Mouse (Mus musculus) hindbrain, embryonic 13.5 days (tissue): Measurements from ENCODE around the gene Abl2. TPM values are rescaled to one million over a fixed set of nuclear protein-coding genes. Genes with fewer than 3 reads are reported as not detected.
"Not testable (repeated sequence)": the region's sequence is repeated elsewhere in the genome, so short reads cannot be mapped to it uniquely, and the experiment has no call there.

Source experiments
- ATAC-seq: fragments of 200-750 bp; cut with Nextera tagmentation; 2 replicates; pipeline ENCODE4 v1.8.0; 2017; ENCODE audit warnings: moderate TSS enrichment; ENCODE audit not compliant: low FRiP score
- H3K27ac ChIP-seq: fragments of 300-500 bp; sonication (generic); 2 replicates; pipeline ENCODE4 v1.5.1; 2015; ENCODE audit warnings: inconsistent platforms, mild to moderate bottlenecking, moderate library complexity
- H3K27me3 ChIP-seq: fragments of 300-500 bp; sonication (generic); 2 replicates; pipeline ENCODE4 v1.6.1; 2015; ENCODE audit warnings: mild to moderate bottlenecking, inconsistent platforms
- H3K36me3 ChIP-seq: fragments of 300-500 bp; sonication (generic); 2 replicates; pipeline ENCODE4 v1.6.1; 2015; ENCODE audit warnings: mild to moderate bottlenecking, inconsistent platforms
- H3K4me1 ChIP-seq: fragments of 300-500 bp; sonication (generic); replicated peaks from 2 replicates; pipeline ENCODE4 v1.6.1; 2015; ENCODE audit warnings: inconsistent platforms
- H3K4me2 ChIP-seq: fragments of 300-500 bp; sonication (generic); 2 replicates; pipeline ENCODE4 v1.6.1; 2015; ENCODE audit warnings: inconsistent platforms, mild to moderate bottlenecking, moderate library complexity
- H3K4me3 ChIP-seq: fragments of 300-500 bp; sonication (generic); 2 replicates; pipeline ENCODE4 v1.5.1; 2015; ENCODE audit warnings: mild to moderate bottlenecking, inconsistent platforms
- H3K9ac ChIP-seq: fragments of 300-500 bp; sonication (generic); 2 replicates; pipeline ENCODE4 v1.6.1; 2015; ENCODE audit warnings: mild to moderate bottlenecking, inconsistent platforms
- H3K9me3 ChIP-seq: fragments of 300-500 bp; sonication (generic); 2 replicates; pipeline ENCODE4 v1.6.1; 2016; ENCODE audit warnings: inconsistent platforms
- WGBS: fragments of 180-500 bp; shearing (Covaris S2); methylation state at CpG from one replicate; pipeline ENCODE4 v1.1.7; 2015; 5-methylcytosine and 5-hydroxymethylcytosine counted together
- polyA plus RNA-seq: library from polyadenylated mRNA; unstranded; fragments of >200 nt; fragmentation: Nextera tagmentation; extraction: Ambion mirVana; gene quantifications from 2 replicates; pipeline ENCODE4 v1.2.1, GENCODE M21; 2015

The Abl2 gene
- polyA plus RNA-seq, 1 experiment from 2014 or later = 5.8 TPM

- ATAC-seq = no peak
- Histone ChIP-seq H3K36me3 (peaks cover 39% of the 10 kb centered on the region), H3K27ac (peak overlapping the region; percentile 40; the same call in 1 of the 2 replicates), H3K4me3 (no peak overlapping the region), H3K9ac (no peak overlapping the region), H3K9me3 (no peaks in the 10 kb centered on the region), H3K4me1 (peaks cover 30% of the 10 kb centered on the region), H3K27me3 (no peaks in the 10 kb centered on the region), H3K4me2 (no peak overlapping the region)
- WGBS = 67% methylated on average over 13 of the region's 13 CpGs
Observed at GRCm38 (mm10) chr1:156644780-156645523, 86.4 kb downstream of the Abl2 start.

- WGBS = 85% methylated on average over 4 of the region's 4 CpGs
- Histone ChIP-seq H3K4me3 (no peak overlapping the region), H3K36me3 (peaks cover 34% of the 10 kb centered on the region), H3K9ac (no peak overlapping the region), H3K9me3 (no peaks in the 10 kb centered on the region), H3K27ac (no peak overlapping the region), H3K27me3 (no peaks in the 10 kb centered on the region), H3K4me1 (peaks cover 30% of the 10 kb centered on the region), H3K4me2 (no peak overlapping the region)
- ATAC-seq = no peak
Observed at GRCm38 (mm10) chr1:156645971-156646370, 87.4 kb downstream of the Abl2 start.

- ATAC-seq = no peak
- no peak overlapping the region for H3K4me3 ChIP-seq
- H3K4me2 ChIP-seq = no peak overlapping the region
- H3K36me3 ChIP-seq = peaks cover 12% of the 10 kb centered on the region
- H3K9ac ChIP-seq = no peak overlapping the region
- no peaks in the 10 kb centered on the region for H3K27me3 ChIP-seq
- WGBS = 35% methylated on average over 2 of the region's 2 CpGs
- H3K9me3 ChIP-seq = no peaks in the 10 kb centered on the region
- peaks cover 25% of the 10 kb centered on the region for H3K4me1 ChIP-seq
- no peak overlapping the region for H3K27ac ChIP-seq
Observed at GRCm38 (mm10) chr1:156648705-156649104, 90.1 kb downstream of the Abl2 start.

- Histone ChIP-seq H3K4me2 (no peak overlapping the region), H3K4me1 (peaks cover 6% of the 10 kb centered on the region), H3K27ac (no peak overlapping the region; the same call in 1 of the 2 replicates), H3K4me3 (no peak overlapping the region), H3K9ac (no peak overlapping the region), H3K36me3 (peaks cover 12% of the 10 kb centered on the region), H3K9me3 (no peaks in the 10 kb centered on the region), H3K27me3 (no peaks in the 10 kb centered on the region)
- WGBS = 80% methylated on average over 9 of the region's 9 CpGs
- no peak for ATAC-seq
Observed at GRCm38 (mm10) chr1:156650631-156651030, 92.0 kb downstream of the Abl2 start.

- 70% methylated on average over 6 of the region's 6 CpGs for WGBS
- H3K9ac ChIP-seq = no peak overlapping the region
Observed at GRCm38 (mm10) chr1:156652189-156652822, 93.7 kb downstream of the Abl2 start.

GRCm38 (mm10) chr1:156654735-156655530 is 96.3 kb downstream of the Abl2 start:
- 81% methylated on average over 13 of the region's 13 CpGs for WGBS
- Histone ChIP-seq H3K9me3 (no peaks in the 10 kb centered on the region), H3K27me3 (no peaks in the 10 kb centered on the region), H3K36me3 (peaks cover 3% of the 10 kb centered on the region), H3K27ac (no peak overlapping the region), H3K4me3 (no peak overlapping the region), H3K4me1 (no peaks in the 10 kb centered on the region), H3K9ac (no peak overlapping the region), H3K4me2 (no peak overlapping the region)
- no peak for ATAC-seq

More at GRCm38 (mm10) chr1:156652189-156652822, 93.7 kb downstream of the Abl2 start:
- H3K9me3 ChIP-seq = no peaks in the 10 kb centered on the region
- H3K4me1 ChIP-seq = no peaks in the 10 kb centered on the region
- H3K27ac ChIP-seq = no peak overlapping the region
- no peak for ATAC-seq
- H3K4me3 ChIP-seq = no peak overlapping the region
- peaks cover 12% of the 10 kb centered on the region for H3K36me3 ChIP-seq
- no peaks in the 10 kb centered on the region for H3K27me3 ChIP-seq
- no peak overlapping the region for H3K4me2 ChIP-seq

- H3K4me1 ChIP-seq = no peaks in the 10 kb centered on the region
- 88% methylated on average over 4 of the region's 4 CpGs for WGBS
- no peak for ATAC-seq
Observed at GRCm38 (mm10) chr1:156657523-156657922, 98.9 kb downstream of the Abl2 start.

GRCm38 (mm10) chr1:156658676-156659075 is 100.1 kb downstream of the Abl2 start:
- no peak for ATAC-seq
- peaks cover 8% of the 10 kb centered on the region; the same call in 1 of the 2 replicates for H3K36me3 ChIP-seq
- WGBS = 88% methylated on average over 5 of the region's 5 CpGs

More at GRCm38 (mm10) chr1:156657523-156657922, 98.9 kb downstream of the Abl2 start:
- no peak overlapping the region for H3K4me2 ChIP-seq
- no peak overlapping the region for H3K4me3 ChIP-seq
- no peaks in the 10 kb centered on the region for H3K27me3 ChIP-seq
- H3K9ac ChIP-seq = no peak overlapping the region
- H3K27ac ChIP-seq = no peak overlapping the region
- H3K9me3 ChIP-seq = no peaks in the 10 kb centered on the region
- peaks cover 8% of the 10 kb centered on the region; the same call in 1 of the 2 replicates for H3K36me3 ChIP-seq

GRCm38 (mm10) chr1:156659906-156660659 is 101.5 kb downstream of the Abl2 start:
- H3K4me3 ChIP-seq = no peak overlapping the region
- H3K27me3 ChIP-seq = no peaks in the 10 kb centered on the region
- H3K4me2 ChIP-seq = no peak overlapping the region
- 88% methylated on average over 13 of the region's 13 CpGs for WGBS
- no peaks in the 10 kb centered on the region for H3K9me3 ChIP-seq
- H3K27ac ChIP-seq = no peak overlapping the region
- ATAC-seq = no peak
- peaks cover 8% of the 10 kb centered on the region; the same call in 1 of the 2 replicates for H3K36me3 ChIP-seq
- H3K4me1 ChIP-seq = no peaks in the 10 kb centered on the region
- no peak overlapping the region for H3K9ac ChIP-seq

More at GRCm38 (mm10) chr1:156658676-156659075, 100.1 kb downstream of the Abl2 start:
- Histone ChIP-seq H3K4me1 (no peaks in the 10 kb centered on the region), H3K27me3 (no peaks in the 10 kb centered on the region), H3K4me3 (no peak overlapping the region), H3K9ac (no peak overlapping the region), H3K9me3 (no peaks in the 10 kb centered on the region), H3K27ac (no peak overlapping the region), H3K4me2 (no peak overlapping the region)

GRCm38 (mm10) chr1:156660660-156661236 is 102.2 kb downstream of the Abl2 start:
- not testable (repeated sequence) for H3K27ac ChIP-seq, H3K27me3 ChIP-seq, H3K36me3 ChIP-seq, H3K9me3 ChIP-seq, H3K4me1 ChIP-seq, H3K4me3 ChIP-seq, H3K4me2 ChIP-seq, ATAC-seq, H3K9ac ChIP-seq
- WGBS = 79% methylated on average over 21 of the region's 21 CpGs

GRCm38 (mm10) chr1:156665777-156666176 is 107.2 kb downstream of the Abl2 start:
- Histone ChIP-seq H3K4me3 (no peak overlapping the region), H3K27me3 (no peaks in the 10 kb centered on the region), H3K27ac (no peak overlapping the region), H3K4me1 (0 out of 2 replicates have a peak, but pooled peaks cover 4% of the 10 kb centered on the region), H3K9me3 (no peaks in the 10 kb centered on the region), H3K9ac (no peak overlapping the region), H3K36me3 (peaks cover 8% of the 10 kb centered on the region; the same call in 1 of the 2 replicates), H3K4me2 (no peak overlapping the region)
- no peak for ATAC-seq
- 92% methylated on average over 8 of the region's 8 CpGs for WGBS
